Mouse (Mus musculus) layer of hippocampus, adult 8-10 months (tissue): ENCODE results near the gene Snx19. TPM values are rescaled to one million over a fixed set of nuclear protein-coding genes. Genes with fewer than 3 reads are reported as not detected.
A peak's percentile ranks its signal among the peaks of the same experiment; 100 is the strongest.

Experiments
- DNase-seq, 2 experiments: peaks; one replicate each; pipeline ENCODE4 v3.0.0; 2022; ENCODE audit warnings: low spot score in 2 of 2
- total RNA-seq, 4 experiments: library from RNA; stranded (reverse); gene quantifications; 2 replicates each; pipeline ENCODE4 v1.2.4; 2022

Snx19 gene
- total RNA-seq, 4 experiments from 2014 or later, result 50.1 to 59.5 (median 52.0) TPM

DNA sequence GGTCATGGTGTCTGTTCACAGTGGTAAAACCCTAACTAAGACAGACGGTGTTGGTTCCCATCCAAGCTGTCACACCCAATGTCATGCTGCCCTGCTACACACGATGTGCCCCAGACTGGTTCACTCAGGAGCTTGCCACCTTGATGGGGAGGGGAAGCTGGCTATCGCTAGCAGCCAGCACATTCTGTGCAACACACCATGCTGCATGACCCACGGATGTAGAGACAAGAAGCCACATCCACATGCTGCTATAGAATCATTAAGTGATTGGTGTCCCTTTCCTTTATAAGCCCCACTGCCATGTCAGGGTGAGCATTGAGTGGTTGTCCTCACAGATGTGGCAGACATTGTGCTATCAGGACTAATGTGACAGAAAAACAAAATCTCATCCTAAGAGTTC is 55.2 kb downstream of the Snx19 start:
- DNase-seq, result no peak

DNA sequence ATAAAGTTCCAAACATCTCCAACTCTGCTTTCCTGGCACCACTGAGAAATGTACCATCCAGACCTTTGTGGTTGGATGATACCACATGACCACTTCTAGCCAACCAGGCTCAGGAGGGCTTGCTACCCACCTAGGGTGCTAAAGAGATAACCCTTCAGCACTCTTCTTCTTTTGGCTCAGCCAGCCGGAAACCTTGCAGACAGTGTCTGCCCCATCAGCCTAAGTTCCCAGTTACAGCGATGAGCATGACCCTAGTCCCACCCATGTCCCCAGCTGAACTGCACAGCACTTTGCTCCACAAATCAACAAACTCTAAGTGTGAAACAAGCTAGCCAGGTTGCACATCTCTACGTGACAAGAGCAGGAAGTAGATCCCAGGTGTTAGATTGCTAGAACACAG is 57.3 kb downstream of the Snx19 start:
- DNase-seq, result no peak

DNA sequence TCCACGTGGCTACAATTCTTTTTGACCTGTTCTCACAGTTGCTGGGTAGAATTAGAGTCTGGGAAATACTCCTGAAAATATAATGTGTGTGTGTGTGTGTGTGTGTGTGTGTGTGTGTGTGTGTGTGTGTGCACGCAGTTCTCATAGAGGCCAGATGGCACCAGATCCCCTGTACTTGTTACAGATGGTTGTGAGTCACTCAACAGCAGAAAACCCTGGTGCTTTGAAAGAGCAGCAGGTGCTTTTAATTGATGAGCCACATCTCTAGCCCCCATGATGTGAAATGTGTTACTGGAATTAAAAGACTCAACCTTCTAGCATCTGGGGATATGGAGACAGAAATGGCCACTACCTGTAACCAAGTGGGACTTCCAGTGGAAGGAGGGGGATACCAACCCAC is 58.3 kb downstream of the Snx19 start:
- peak; percentile 33 to 44 for DNase-seq

DNA sequence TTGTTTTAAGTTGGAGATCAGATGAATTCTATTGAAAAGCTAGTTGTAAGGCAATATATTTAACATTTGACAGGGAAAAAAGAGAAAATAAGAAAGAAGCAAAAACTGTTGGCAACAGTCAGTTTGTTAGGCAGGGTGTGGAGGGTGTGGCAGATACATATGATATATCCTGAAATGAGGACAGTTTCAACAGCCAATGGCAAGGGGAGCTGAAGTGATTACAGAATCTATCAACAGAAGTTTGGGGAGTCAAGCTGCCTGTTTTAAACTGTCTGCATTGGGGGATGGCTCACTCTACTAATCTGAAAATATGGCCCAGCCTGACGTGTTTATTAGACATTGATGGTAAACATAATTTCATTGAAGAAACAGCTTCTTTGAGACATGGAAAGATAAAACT is 61.5 kb downstream of the Snx19 start:
- DNase-seq, result no peak

DNA sequence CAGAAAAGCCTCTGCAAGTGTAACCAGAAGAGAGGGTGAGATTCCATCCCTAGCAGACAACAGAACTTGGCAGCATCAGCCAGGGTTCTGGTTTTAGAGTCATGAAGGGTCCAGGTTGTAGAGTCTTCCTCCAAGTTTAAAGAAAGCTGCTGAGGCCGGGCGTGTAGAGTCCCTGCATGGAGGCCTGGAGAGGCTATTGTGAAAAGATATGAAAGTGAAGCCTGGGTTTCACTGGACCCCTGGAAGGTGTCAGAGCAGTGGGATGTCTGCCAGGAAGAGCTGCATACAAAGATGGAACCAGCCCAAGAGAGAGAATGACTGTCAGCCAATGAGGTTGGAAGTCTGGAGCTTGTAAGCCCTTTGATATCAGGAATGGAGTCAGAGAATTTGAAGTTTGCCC is 67.5 kb downstream of the Snx19 start:
- no peak for DNase-seq

DNA sequence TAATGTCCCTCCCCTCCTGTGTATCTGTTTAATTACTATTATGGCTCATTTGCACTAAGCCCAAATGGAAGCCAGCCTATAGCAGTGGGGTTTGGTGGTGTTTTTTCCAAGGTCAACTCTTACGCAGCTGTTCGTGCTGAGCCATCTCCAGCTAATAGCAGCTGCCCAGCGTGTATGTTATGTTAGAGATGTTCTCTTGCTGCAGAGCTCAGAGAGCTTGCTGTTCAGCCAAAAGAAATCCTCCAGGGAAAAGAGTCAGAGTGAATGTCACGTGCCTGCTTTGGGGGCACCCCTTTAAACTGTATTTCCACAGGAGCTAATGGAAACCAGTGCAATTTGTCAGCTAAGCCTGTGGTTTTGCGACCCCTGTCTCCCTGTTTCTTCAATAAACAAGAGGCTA is 82.1 kb downstream of the Snx19 start:
- no peak for DNase-seq

DNA sequence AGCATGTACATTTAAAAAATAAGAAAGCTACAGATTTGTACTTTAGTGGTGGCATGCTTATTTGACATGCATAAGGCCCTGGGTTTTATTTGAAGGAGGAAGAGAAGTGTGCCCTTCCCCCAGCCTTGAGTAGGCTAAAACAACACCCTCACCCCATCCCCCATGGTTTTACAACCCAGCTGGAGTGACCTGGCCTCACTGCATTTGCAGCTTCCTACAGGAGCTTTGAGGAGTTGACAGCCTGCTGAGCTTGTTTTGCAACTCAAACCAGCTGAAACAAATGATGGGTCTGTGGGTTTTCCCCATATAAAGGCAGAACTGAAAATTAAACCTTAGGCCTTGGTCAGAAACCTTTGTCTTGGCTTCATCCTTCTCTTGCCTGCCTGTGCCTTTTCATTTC is 89.0 kb downstream of the Snx19 start:
- no peak for DNase-seq
